Mouse (Mus musculus) limb, embryonic 11.5 days (tissue): ENCODE data around the gene Borcs8. TPM values are rescaled to one million over a fixed set of nuclear protein-coding genes. Genes with fewer than 3 reads are reported as not detected.

Source experiments
- ATAC-seq: fragments of 200-750 bp; cut with Nextera tagmentation; 2 replicates; pipeline ENCODE4 v1.8.0; 2017; ENCODE audit warnings: low read depth; ENCODE audit not compliant: insufficient number of reproducible peaks, low FRiP score, low TSS enrichment
- DNase-seq: peaks from one replicate; pipeline ENCODE4 v3.0.0-alpha.2; 2015; ENCODE audit warnings: low spot score
- H3K27ac ChIP-seq: fragments of 300-500 bp; sonication (generic); replicated peaks from 2 replicates; pipeline ENCODE4 v1.5.1; 2014; ENCODE audit warnings: low read depth, mild to moderate bottlenecking, low read length
- H3K27me3 ChIP-seq: fragments of 300-500 bp; sonication (generic); 2 replicates; pipeline ENCODE4 v1.6.1; 2014; ENCODE audit warnings: mild to moderate bottlenecking, low read length, mixed read lengths; ENCODE audit not compliant: control insufficient read depth, insufficient read depth
- H3K36me3 ChIP-seq: fragments of 300-500 bp; sonication (generic); 2 replicates; pipeline ENCODE4 v1.6.1; 2014; ENCODE audit warnings: mild to moderate bottlenecking, low read length, moderate library complexity, mixed read lengths; ENCODE audit not compliant: control insufficient read depth, insufficient read depth
- H3K4me1 ChIP-seq: fragments of 300-500 bp; sonication (generic); 2 replicates; pipeline ENCODE4 v1.6.1; 2014; ENCODE audit warnings: low read length, mixed read lengths; ENCODE audit not compliant: control insufficient read depth, insufficient read depth
- H3K4me2 ChIP-seq: fragments of 300-500 bp; sonication (generic); 2 replicates; pipeline ENCODE4 v1.6.1; 2014; ENCODE audit warnings: low read depth, mild to moderate bottlenecking, moderate library complexity; ENCODE audit not compliant: severe bottlenecking
- H3K4me3 ChIP-seq: fragments of 300-500 bp; sonication (generic); 2 replicates; pipeline ENCODE4 v1.5.1; 2014; ENCODE audit warnings: low read depth, low read length
- H3K9ac ChIP-seq: fragments of 300-500 bp; sonication (generic); 2 replicates; pipeline ENCODE4 v1.6.1; 2014; ENCODE audit warnings: mild to moderate bottlenecking, low read length
- H3K9me3 ChIP-seq: fragments of 300-500 bp; sonication (generic); 2 replicates; pipeline ENCODE4 v1.6.1; 2016; ENCODE audit warnings: low read length; ENCODE audit not compliant: control insufficient read depth
- WGBS: fragments of 180-500 bp; shearing (Covaris S2); extraction: QIAGEN DNeasy Blood & Tissue Kit; methylation state at CpG from one replicate; pipeline ENCODE4 v1.1.7; 2014; 5-methylcytosine and 5-hydroxymethylcytosine counted together
- polyA plus RNA-seq: library from polyadenylated mRNA; unstranded; fragments of >200 nt; fragmentation: Nextera tagmentation; extraction: Ambion mirVana; gene quantifications from 2 replicates; pipeline ENCODE4 v1.2.1, GENCODE M21; 2014

Gene Borcs8
- polyA plus RNA-seq, 1 experiment from 2014 or later = 53.2 TPM

- Histone ChIP-seq H3K4me2 (peak overlapping the region; percentile 79), H3K4me3 (peak overlapping the region; percentile 75), H3K4me1 (peaks cover 13% of the 10 kb centered on the region), H3K36me3 (peaks cover 7% of the 10 kb centered on the region), H3K9ac (peak overlapping the region; percentile 82), H3K27me3 (no peaks in the 10 kb centered on the region), H3K27ac (peak overlapping the region; percentile 71; the same call in 1 of the 2 replicates), H3K9me3 (no peaks in the 10 kb centered on the region)
- ATAC-seq (no peak), DNase-seq (no peak)
- 11% methylated on average over 9 of the region's 9 CpGs for WGBS
Observed at GRCm38 (mm10) chr8:70139981-70140380, 682 bp downstream of the Borcs8 start.

DNA sequence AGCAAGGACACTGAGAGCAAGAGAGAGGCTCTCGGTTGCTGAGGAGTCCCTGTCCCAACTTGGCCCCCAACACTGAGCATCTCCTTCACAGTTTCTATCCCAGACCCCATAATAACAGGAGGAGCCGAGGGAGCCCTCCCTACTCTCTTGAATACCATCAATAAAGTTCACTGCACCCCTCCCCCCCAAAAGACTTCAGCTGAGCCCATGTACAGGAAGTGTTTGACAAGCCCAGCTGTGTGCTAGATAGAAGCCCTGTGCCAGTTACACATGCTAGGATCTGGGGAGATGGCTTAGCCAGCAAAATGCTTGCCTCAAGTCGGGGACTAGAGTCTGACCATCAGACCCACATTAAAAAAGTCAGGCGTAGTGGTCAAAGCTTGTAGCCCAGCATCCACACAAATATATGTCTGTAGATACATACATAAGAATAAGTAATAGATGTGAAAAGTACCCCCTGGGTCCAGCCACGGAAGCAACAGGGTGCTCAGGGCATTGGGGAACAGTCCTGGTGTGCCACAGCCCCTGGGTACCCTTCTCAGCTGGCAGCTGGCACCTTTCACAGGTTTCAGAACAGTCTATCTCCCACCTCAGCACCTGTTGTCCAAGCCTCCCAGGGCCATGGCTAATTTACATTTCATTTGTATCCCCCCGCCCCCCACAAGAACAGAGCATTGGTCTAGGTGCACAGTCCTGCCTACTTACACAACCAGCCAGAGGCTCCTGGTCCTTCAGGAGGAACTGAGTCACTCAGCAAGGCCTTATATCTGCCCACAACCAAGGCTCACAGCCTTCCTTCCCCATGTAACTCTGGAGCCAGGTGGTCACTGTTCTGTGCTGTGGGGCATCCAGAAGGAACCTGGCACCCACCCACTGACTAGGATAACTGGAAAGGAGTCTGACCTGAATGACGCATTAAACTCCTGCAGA is 8.6 kb downstream of the Borcs8 start:
- Histone ChIP-seq H3K4me2 (no peak overlapping the region), H3K27ac (no peak overlapping the region), H3K4me3 (no peak overlapping the region), H3K9ac (no peak overlapping the region), H3K36me3 (peaks cover 10% of the 10 kb centered on the region), H3K27me3 (0 out of 2 replicates have a peak, but pooled peaks cover 2% of the 10 kb centered on the region), H3K9me3 (no peaks in the 10 kb centered on the region), H3K4me1 (peaks cover 7% of the 10 kb centered on the region)
- no peak for ATAC-seq
- 83% methylated on average over 7 of the region's 7 CpGs for WGBS
- DNase-seq = no peak

- Histone ChIP-seq H3K27me3 (0 out of 2 replicates have a peak, but pooled peaks cover 2% of the 10 kb centered on the region), H3K9me3 (no peaks in the 10 kb centered on the region), H3K27ac (no peak overlapping the region), H3K36me3 (peaks cover under 1% of the 10 kb centered on the region), H3K4me1 (peaks cover 7% of the 10 kb centered on the region), H3K9ac (peak overlapping the region; percentile 7; the same call in 1 of the 2 replicates), H3K4me2 (no peak overlapping the region), H3K4me3 (no peak overlapping the region)
- 16% methylated on average over 13 of the region's 13 CpGs for WGBS
- peak; percentile 41 for DNase-seq
- ATAC-seq = peak; percentile 47; the same call in 1 of the 2 replicates
Observed at GRCm38 (mm10) chr8:70150158-70150557, 10.9 kb downstream of the Borcs8 start.

DNA sequence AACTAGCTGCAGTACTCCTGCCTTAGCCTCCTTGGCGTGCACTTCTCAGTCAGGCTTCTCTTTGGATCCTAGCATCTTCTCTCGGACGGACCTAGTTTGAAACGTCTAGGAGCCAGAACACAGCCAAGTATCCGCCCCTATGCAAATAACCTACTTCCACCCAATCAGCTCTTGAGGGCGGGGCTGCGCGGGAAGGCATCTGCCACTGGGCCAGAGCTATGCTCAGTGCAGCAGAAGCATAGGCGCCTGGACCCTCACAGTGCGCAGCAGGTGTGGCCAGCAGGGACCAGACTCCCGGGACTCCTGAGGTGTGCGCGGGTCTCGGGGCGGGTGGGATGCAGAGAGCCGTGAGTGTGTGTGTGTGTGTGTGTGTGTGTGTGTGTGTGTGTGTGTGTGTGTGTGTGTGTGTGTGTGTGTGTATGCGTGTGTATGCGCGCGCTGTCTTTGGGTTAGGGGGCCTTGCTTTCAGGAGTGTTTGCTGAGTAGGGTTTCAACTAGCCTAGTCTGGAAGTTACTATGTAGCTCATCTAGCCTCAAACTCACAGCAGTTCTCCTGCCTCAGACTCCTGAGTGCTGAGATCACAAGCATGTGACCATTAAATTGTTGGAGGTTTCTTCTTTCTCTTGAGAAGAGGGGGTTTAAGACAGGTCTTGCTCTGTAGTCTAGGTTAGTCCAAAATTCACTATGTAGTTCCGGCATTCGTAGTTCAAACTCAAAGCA is 13.4 kb downstream of the Borcs8 start:
- 16% methylated on average over 21 of the region's 22 CpGs for WGBS
- H3K27ac ChIP-seq = no peak overlapping the region
- DNase-seq (peak; percentile 85), ATAC-seq (peak; percentile 89)
- no peak overlapping the region for H3K9ac ChIP-seq
- H3K36me3 ChIP-seq = no peaks in the 10 kb centered on the region
- peak overlapping the region; percentile 33; the same call in 1 of the 2 replicates for H3K4me2 ChIP-seq
- H3K27me3 ChIP-seq = 0 out of 2 replicates have a peak, but pooled peaks cover 2% of the 10 kb centered on the region
- H3K9me3 ChIP-seq = no peaks in the 10 kb centered on the region
- H3K4me3 ChIP-seq = no peak overlapping the region
- H3K4me1 ChIP-seq = peaks cover 7% of the 10 kb centered on the region

- H3K4me1 ChIP-seq = 0 out of 2 replicates have a peak, but pooled peaks cover 8% of the 10 kb centered on the region
- H3K27ac ChIP-seq = no peak overlapping the region
- H3K36me3 ChIP-seq = no peaks in the 10 kb centered on the region
- no peaks in the 10 kb centered on the region for H3K9me3 ChIP-seq
- no peak overlapping the region for H3K4me2 ChIP-seq
- no peaks in the 10 kb centered on the region for H3K27me3 ChIP-seq
- DNase-seq (no peak), ATAC-seq (no peak)
- H3K4me3 ChIP-seq = no peak overlapping the region
- no peak overlapping the region for H3K9ac ChIP-seq
- 87% methylated on average over 1 of the region's 1 CpGs for WGBS
Observed at GRCm38 (mm10) chr8:70157240-70157800, 18.0 kb downstream of the Borcs8 start.

- WGBS = 15% methylated on average over 35 of the region's 40 CpGs
- no peaks in the 10 kb centered on the region for H3K9me3 ChIP-seq
- H3K36me3 ChIP-seq = no peaks in the 10 kb centered on the region
- H3K27ac ChIP-seq = no peak overlapping the region
- 0 out of 2 replicates have a peak, but pooled peaks cover 6% of the 10 kb centered on the region for H3K4me1 ChIP-seq
- H3K27me3 ChIP-seq = no peaks in the 10 kb centered on the region
- H3K4me2 ChIP-seq = peak overlapping the region; percentile 50
- ATAC-seq (peak; percentile 87), DNase-seq (peak; percentile 88)
- H3K4me3 ChIP-seq = peak overlapping the region; percentile 32
- H3K9ac ChIP-seq = peak overlapping the region; percentile 39
Observed at GRCm38 (mm10) chr8:70158069-70158853, 19.0 kb downstream of the Borcs8 start.

- Histone ChIP-seq H3K9me3 (no peaks in the 10 kb centered on the region), H3K27ac (no peak overlapping the region), H3K4me1 (0 out of 2 replicates have a peak, but pooled peaks cover 6% of the 10 kb centered on the region), H3K36me3 (no peaks in the 10 kb centered on the region), H3K9ac (no peak overlapping the region), H3K4me2 (no peak overlapping the region), H3K27me3 (no peaks in the 10 kb centered on the region), H3K4me3 (no peak overlapping the region)
- WGBS = 88% methylated on average over 4 of the region's 4 CpGs
- DNase-seq = no peak
- no peak for ATAC-seq
Observed at GRCm38 (mm10) chr8:70159211-70159610, 19.9 kb downstream of the Borcs8 start.
